Mouse (Mus musculus): ENCODE data around the gene Zfp691. TPM values are rescaled to one million over a fixed set of nuclear protein-coding genes. Genes with fewer than 3 reads are reported as not detected.

Zfp691 gene
- polyA plus RNA-seq, 1 experiment, result 19.1 TPM

- H3K27ac ChIP-seq (ENCODE audit: control insufficient read depth, insufficient read depth, low read length), result no peak overlapping the region
- peaks cover 22% of the 10 kb centered on the region for H3K36me3 ChIP-seq (ENCODE audit: control insufficient read depth, insufficient read depth, low read length)
- no peaks in the 10 kb centered on the region for H3K27me3 ChIP-seq (ENCODE audit: control insufficient read depth, insufficient read depth, low read length)
- no peak overlapping the region for H3K4me3 ChIP-seq (ENCODE audit: control insufficient read depth, insufficient read depth, low read length)
- no peaks in the 10 kb centered on the region for H3K4me1 ChIP-seq (replicated peaks; ENCODE audit: control insufficient read depth, insufficient read depth, low read length)
- DNase-seq, result no peak
- 96% methylated on average over 13 of the region's 13 CpGs for WGBS
- no peak for TF ChIP-seq CTCF (IDR thresholded peaks at IDR 0.05; ENCODE audit: borderline replicate concordance, control insufficient read depth, extremely low read depth, insufficient read depth, low read length, poor library complexity)
- no peak for TF ChIP-seq POLR2A (IDR thresholded peaks at IDR 0.05; ENCODE audit: control insufficient read depth, extremely low read depth, insufficient read depth, low read length, poor library complexity)
These were observed 40.1 kb downstream of the Zfp691 start for GRCm38 (mm10) chr4:119133860-119134259.

DNA sequence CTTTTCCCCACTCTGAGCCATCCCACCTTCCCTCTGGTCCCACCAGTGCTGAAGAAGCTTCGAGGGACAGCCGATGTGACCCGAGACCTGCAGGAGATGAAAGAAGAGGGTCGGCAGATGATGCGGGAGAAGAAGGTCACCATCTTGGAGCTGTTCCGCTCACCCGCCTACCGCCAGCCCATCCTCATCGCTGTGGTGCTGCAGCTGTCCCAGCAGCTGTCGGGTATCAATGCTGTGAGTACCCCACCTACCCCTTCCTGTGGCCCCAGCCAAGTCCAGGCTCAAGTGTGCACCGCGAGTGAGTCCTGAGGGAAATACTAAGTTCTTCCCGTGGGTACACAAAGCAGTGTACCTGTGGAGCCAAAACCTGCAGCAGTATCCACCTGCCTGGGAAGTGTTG, 40.7 kb downstream of the Zfp691 start:
- H3K4me1 ChIP-seq (replicated peaks; ENCODE audit: control insufficient read depth, insufficient read depth, low read length), result no peaks in the 10 kb centered on the region
- H3K27me3 ChIP-seq (ENCODE audit: control insufficient read depth, insufficient read depth, low read length), result no peaks in the 10 kb centered on the region
- WGBS, result 95% methylated on average over 13 of the region's 13 CpGs
- no peak for DNase-seq
- peaks cover 22% of the 10 kb centered on the region for H3K36me3 ChIP-seq (ENCODE audit: control insufficient read depth, insufficient read depth, low read length)
- no peak for TF ChIP-seq CTCF (IDR thresholded peaks at IDR 0.05; ENCODE audit: borderline replicate concordance, control insufficient read depth, extremely low read depth, insufficient read depth, low read length, poor library complexity)
- no peak overlapping the region for H3K27ac ChIP-seq (ENCODE audit: control insufficient read depth, insufficient read depth, low read length)
- no peak overlapping the region for H3K4me3 ChIP-seq (ENCODE audit: control insufficient read depth, insufficient read depth, low read length)

- WGBS, result 81% methylated on average over 8 of the region's 8 CpGs
- DNase-seq, result no peak
- Histone ChIP-seq H3K4me1 (replicated peaks; ENCODE audit: control insufficient read depth, insufficient read depth, low read length) (peaks cover 18% of the 10 kb centered on the region), H3K27me3 (ENCODE audit: control insufficient read depth, insufficient read depth, low read length) (no peaks in the 10 kb centered on the region), H3K27ac (ENCODE audit: control insufficient read depth, insufficient read depth, low read length) (no peak overlapping the region), H3K4me3 (ENCODE audit: control insufficient read depth, insufficient read depth, low read length) (no peak overlapping the region), H3K36me3 (ENCODE audit: control insufficient read depth, insufficient read depth, low read length) (peaks cover 21% of the 10 kb centered on the region)
- no peak for TF ChIP-seq POLR2A (IDR thresholded peaks at IDR 0.05; ENCODE audit: control insufficient read depth, extremely low read depth, insufficient read depth, low read length, poor library complexity)
- no peak for TF ChIP-seq CTCF (IDR thresholded peaks at IDR 0.05; ENCODE audit: borderline replicate concordance, control insufficient read depth, extremely low read depth, insufficient read depth, low read length, poor library complexity)
These were observed 42.6 kb downstream of the Zfp691 start for GRCm38 (mm10) chr4:119131189-119131910.

DNA sequence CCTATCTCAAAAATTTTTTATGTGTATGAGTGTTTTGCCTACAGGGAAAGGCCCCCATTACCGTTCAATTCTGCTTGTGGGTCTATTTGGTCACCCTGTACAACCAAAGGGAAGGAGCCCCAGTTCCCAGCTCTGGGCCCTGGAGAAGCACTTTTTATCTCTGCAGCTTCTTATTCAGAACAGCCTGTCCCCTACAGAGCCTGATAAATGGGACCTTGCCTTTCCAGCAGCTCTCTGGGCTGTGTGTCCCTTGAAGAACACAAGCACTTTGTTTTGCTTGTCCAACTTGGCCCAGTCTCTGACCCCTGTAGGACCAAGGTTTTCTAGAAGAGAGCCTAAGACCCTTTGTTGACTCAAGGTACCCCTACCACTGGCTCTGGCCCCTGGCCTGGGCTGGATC, 44.9 kb downstream of the Zfp691 start:
- no peak for TF ChIP-seq POLR2A (IDR thresholded peaks at IDR 0.05; ENCODE audit: control insufficient read depth, extremely low read depth, insufficient read depth, low read length, poor library complexity)
- no peak for TF ChIP-seq CTCF (IDR thresholded peaks at IDR 0.05; ENCODE audit: borderline replicate concordance, control insufficient read depth, extremely low read depth, insufficient read depth, low read length, poor library complexity)
- no peak overlapping the region for H3K27ac ChIP-seq (ENCODE audit: control insufficient read depth, insufficient read depth, low read length)
- no peaks in the 10 kb centered on the region for H3K27me3 ChIP-seq (ENCODE audit: control insufficient read depth, insufficient read depth, low read length)
- H3K4me3 ChIP-seq (ENCODE audit: control insufficient read depth, insufficient read depth, low read length), result no peak overlapping the region
- no peak for DNase-seq
- peaks cover 3% of the 10 kb centered on the region; the same call in 1 of the 2 replicates for H3K36me3 ChIP-seq (ENCODE audit: control insufficient read depth, insufficient read depth, low read length)
- H3K4me1 ChIP-seq (replicated peaks; ENCODE audit: control insufficient read depth, insufficient read depth, low read length), result peaks cover 31% of the 10 kb centered on the region
- 97% methylated on average over 1 of the region's 1 CpGs for WGBS

GRCm38 (mm10) chr4:119128547-119128946, 45.4 kb downstream of the Zfp691 start:
- H3K4me3 ChIP-seq (ENCODE audit: control insufficient read depth, insufficient read depth, low read length), result no peak overlapping the region
- WGBS, result 95% methylated on average over 7 of the region's 7 CpGs

DNA sequence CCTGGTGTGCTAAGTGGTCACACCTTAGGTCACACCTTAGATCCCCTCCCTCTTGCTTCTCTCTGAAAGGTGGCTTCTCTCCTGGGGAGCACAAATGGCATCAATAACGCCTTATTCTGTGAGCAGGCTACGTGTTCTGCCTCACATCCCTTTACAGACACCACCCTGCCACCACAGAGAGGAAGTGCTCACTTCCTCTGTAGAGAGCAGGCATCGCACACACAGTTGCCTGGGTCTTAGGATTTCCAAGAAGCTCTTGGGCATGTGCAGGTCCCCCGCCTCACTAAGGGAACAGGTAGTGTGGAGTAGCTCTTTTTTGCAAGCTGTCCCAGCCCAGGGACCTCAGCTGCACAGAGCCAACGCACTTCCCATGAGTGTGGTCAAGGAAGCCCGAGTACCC, 46.8 kb downstream of the Zfp691 start:
- Histone ChIP-seq H3K27ac (ENCODE audit: control insufficient read depth, insufficient read depth, low read length) (peak overlapping the region; percentile 41), H3K27me3 (ENCODE audit: control insufficient read depth, insufficient read depth, low read length) (no peaks in the 10 kb centered on the region), H3K36me3 (ENCODE audit: control insufficient read depth, insufficient read depth, low read length) (no peaks in the 10 kb centered on the region), H3K4me3 (ENCODE audit: control insufficient read depth, insufficient read depth, low read length) (no peak overlapping the region), H3K4me1 (replicated peaks; ENCODE audit: control insufficient read depth, insufficient read depth, low read length) (peaks cover 31% of the 10 kb centered on the region)
- WGBS, result 6% methylated on average over 6 of the region's 6 CpGs
- TF ChIP-seq CTCF (IDR thresholded peaks at IDR 0.05; ENCODE audit: borderline replicate concordance, control insufficient read depth, extremely low read depth, insufficient read depth, low read length, poor library complexity) (no peak), POLR2A (IDR thresholded peaks at IDR 0.05; ENCODE audit: control insufficient read depth, extremely low read depth, insufficient read depth, low read length, poor library complexity) (no peak)
- peak; percentile 61 for DNase-seq

More at GRCm38 (mm10) chr4:119128547-119128946, 45.4 kb downstream of the Zfp691 start:
- no peaks in the 10 kb centered on the region for H3K27me3 ChIP-seq (ENCODE audit: control insufficient read depth, insufficient read depth, low read length)
- DNase-seq, result no peak
- no peak overlapping the region for H3K27ac ChIP-seq (ENCODE audit: control insufficient read depth, insufficient read depth, low read length)
- no peaks in the 10 kb centered on the region; the same call in 1 of the 2 replicates for H3K36me3 ChIP-seq (ENCODE audit: control insufficient read depth, insufficient read depth, low read length)
- TF ChIP-seq POLR2A (IDR thresholded peaks at IDR 0.05; ENCODE audit: control insufficient read depth, extremely low read depth, insufficient read depth, low read length, poor library complexity) (no peak), CTCF (IDR thresholded peaks at IDR 0.05; ENCODE audit: borderline replicate concordance, control insufficient read depth, extremely low read depth, insufficient read depth, low read length, poor library complexity) (no peak)
- H3K4me1 ChIP-seq (replicated peaks; ENCODE audit: control insufficient read depth, insufficient read depth, low read length), result peaks cover 31% of the 10 kb centered on the region

All from thymus, adult 2 months (tissue).